Mouse (Mus musculus) heart, adult 2 months (tissue): ENCODE results near the gene Maco1. TPM values are rescaled to one million over a fixed set of nuclear protein-coding genes. Genes with fewer than 3 reads are reported as not detected.

Experiments used
- DNase-seq, 2 experiments: peaks; one replicate each; pipeline ENCODE4 v3.0.0; 2021
- H3K27ac ChIP-seq: fragments of 200-600 bp; 2 replicates; pipeline ENCODE4 v1.8.1; 2022
- H3K27me3 ChIP-seq: fragments of 200-500 bp; 2 replicates; pipeline ENCODE4 v1.6.1; 2012; ENCODE audit warnings: mild to moderate bottlenecking, low read length, inconsistent platforms, mixed read lengths; ENCODE audit not compliant: control insufficient read depth, insufficient read depth
- H3K36me3 ChIP-seq: fragments of 200-500 bp; 2 replicates; pipeline ENCODE4 v1.6.1; 2012; ENCODE audit warnings: low read length, inconsistent platforms; ENCODE audit not compliant: control insufficient read depth, insufficient read depth
- H3K4me1 ChIP-seq: fragments of 200-500 bp; 2 replicates; pipeline ENCODE4 v1.6.1; 2011; ENCODE audit warnings: low read length; ENCODE audit not compliant: control insufficient read depth, insufficient read depth
- H3K4me3 ChIP-seq: fragments of 200-600 bp; 2 replicates; pipeline ENCODE4 v1.8.1; 2022
- H3K79me2 ChIP-seq: fragments of 200-500 bp; replicated peaks from 2 replicates; pipeline ENCODE4 v1.6.1; 2012; ENCODE audit warnings: mild to moderate bottlenecking, inconsistent platforms, low read length, moderate library complexity, mixed read lengths; ENCODE audit not compliant: control insufficient read depth, insufficient read depth
- H3K9ac ChIP-seq: fragments of 200-500 bp; 2 replicates; pipeline ENCODE4 v1.6.1; 2012; ENCODE audit warnings: low read depth, mild to moderate bottlenecking, control low read depth, inconsistent platforms, low read length, mixed read lengths
- CTCF ChIP-seq: fragments of 200-600 bp; IDR thresholded peaks from 2 replicates; pipeline ENCODE4 v1.8.1; 2022; ENCODE audit warnings: antibody characterized with exemption, mild to moderate bottlenecking, moderate library complexity
- EP300 ChIP-seq: fragments of 200-500 bp; IDR thresholded peaks from 2 replicates; pipeline ENCODE4 v1.6.1; 2011; ENCODE audit warnings: low read depth, low read length, control low read depth; ENCODE audit not compliant: insufficient read depth
- POLR2A ChIP-seq: fragments of 200-500 bp; IDR thresholded peaks from 2 replicates; pipeline ENCODE4 v1.6.1; 2011; ENCODE audit warnings: mild to moderate bottlenecking, low read depth, low read length, control low read depth; ENCODE audit not compliant: insufficient read depth
- WGBS: fragments of 180-500 bp; shearing (Covaris S2); methylation state at CpG from one replicate; pipeline ENCODE4 v1.1.7; 2018; 5-methylcytosine and 5-hydroxymethylcytosine counted together
- intact Hi-C: fragments of 180-260 bp; cut with DNase I; formaldehyde crosslinking; loops from one replicate; pipeline ENCODE4 v1.15.1; 2025
- long read RNA-seq: library from polyadenylated mRNA; stranded (forward); transcript quantifications from one replicate; pipeline ENCODE4 v2.0.0, GENCODE M21; 2021
- polyA plus RNA-seq: library from polyadenylated mRNA; depleted of rRNA; stranded (reverse); fragments of >200 nt; gene quantifications from 2 replicates; pipeline ENCODE4 v1.2.3, GENCODE M21; 2012; rRNA removed
- total RNA-seq, 2 experiments: library from RNA; stranded (reverse); gene quantifications; 2 replicates each; pipeline ENCODE4 v1.2.3; 2021

Maco1 gene
- total RNA-seq (10 to 100 TPM; 16.9 to 23.4 TPM), polyA plus RNA-seq (5.5 and 9.2 TPM in 2 replicates)
- long read RNA-seq, transcript Maco1-201 (11 exons, 3,826 nt) = major isoform, 7 of 11 reads
- long read RNA-seq, partial matches to known transcripts = 1 of 11 reads
- long read RNA-seq, other reads (novel, unspliced or antisense) = 3 of 11 reads

DNA sequence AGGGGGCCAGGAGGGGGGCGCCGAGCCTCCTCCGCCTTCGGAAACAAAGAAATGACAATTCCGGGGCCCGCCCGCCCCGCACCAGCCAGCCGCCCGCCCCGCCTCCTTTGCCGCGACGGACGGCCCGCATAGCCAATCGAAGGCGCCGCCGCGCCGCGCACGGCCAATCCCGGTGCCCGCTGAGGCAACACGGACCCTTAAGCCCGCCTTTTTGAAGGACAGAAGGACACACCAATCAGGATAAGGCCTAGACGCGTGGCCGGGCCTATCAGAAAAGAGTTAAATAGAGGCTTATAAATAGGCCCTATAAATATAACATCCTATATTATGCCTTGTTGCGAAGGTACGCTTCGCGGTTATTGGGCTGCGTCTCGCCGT lies at the start of gene Maco1:
TSS of gene Maco1 (minus strand) at position 87 of the 378 bp plus-strand sequence.
- Histone ChIP-seq H3K36me3 (peaks cover 6% of the 10 kb centered on the region), H3K27ac (peak within 1 kb of the TSS; percentile 95), H3K4me3 (peak within 1 kb of the TSS; percentile 79), H3K79me2 (peaks cover 3% of the 10 kb centered on the region; the same call in 1 of the 2 replicates), H3K27me3 (no peaks in the 10 kb centered on the region), H3K4me1 (peaks cover 4% of the 10 kb centered on the region), H3K9ac (peak within 1 kb of the TSS; percentile 100)
- WGBS = under 1% methylated on average over 38 of the region's 38 CpGs
- TF ChIP-seq POLR2A (no peak; the same call in 1 of the 2 replicates), CTCF (no peak), EP300 (no peak)
- intact Hi-C loops = no loop called here
- peak; percentile 100 for DNase-seq

DNA sequence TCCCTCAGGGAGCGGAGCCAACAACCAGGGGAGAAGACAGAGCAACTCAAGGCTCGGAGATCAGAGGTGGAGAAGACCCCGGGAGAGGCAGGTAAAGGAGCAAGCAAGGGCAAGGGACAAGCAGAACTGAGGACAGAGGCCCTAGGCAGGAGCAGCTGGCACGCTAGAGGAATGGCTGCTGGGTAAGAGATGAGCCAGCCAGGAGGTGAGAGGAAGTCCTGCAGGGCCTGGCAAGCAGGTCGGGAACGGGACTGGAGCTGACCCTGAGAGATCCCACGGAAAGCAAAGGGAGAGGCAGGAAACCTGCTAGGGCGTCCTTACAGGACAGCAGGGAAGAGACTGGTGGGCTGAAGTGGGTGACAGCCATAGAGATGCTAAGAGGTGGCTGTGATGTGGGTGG lies 48.0 kb upstream of the Maco1 start:
- Histone ChIP-seq H3K36me3 (no peaks in the 10 kb centered on the region), H3K4me1 (no peaks in the 10 kb centered on the region), H3K9ac (no peak overlapping the region), H3K27me3 (no peaks in the 10 kb centered on the region), H3K4me3 (no peak overlapping the region), H3K79me2 (no peaks in the 10 kb centered on the region), H3K27ac (no peak overlapping the region)
- 90% methylated on average over 8 of the region's 8 CpGs for WGBS
- no peak for DNase-seq
- TF ChIP-seq POLR2A = no peak
- TF ChIP-seq CTCF = no peak
- no peak for TF ChIP-seq EP300
- intact Hi-C loops = no loop called here

DNA sequence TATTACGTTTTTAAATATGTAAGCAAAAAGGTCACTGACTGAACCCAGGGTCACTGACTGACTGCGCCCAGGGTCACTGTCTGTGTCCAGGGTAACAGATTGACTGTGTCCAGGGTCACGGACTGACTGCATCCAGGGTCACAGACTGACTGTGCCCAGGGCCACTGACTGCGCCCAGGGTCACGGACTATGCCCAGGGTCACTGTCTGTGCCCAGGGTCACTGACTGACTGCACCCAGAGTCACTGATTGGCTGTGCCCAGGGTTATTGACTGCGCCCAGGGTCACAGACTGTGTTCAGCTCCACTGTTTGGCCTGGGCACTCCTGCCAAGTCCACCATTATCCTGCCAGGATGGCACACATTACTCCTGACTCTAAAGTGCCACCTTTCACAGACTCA lies 44.1 kb upstream of the Maco1 start:
- no peak overlapping the region for H3K9ac ChIP-seq
- H3K27ac ChIP-seq = no peak overlapping the region
- H3K79me2 ChIP-seq = no peaks in the 10 kb centered on the region
- TF ChIP-seq CTCF (no peak), POLR2A (no peak), EP300 (no peak)
- H3K36me3 ChIP-seq = no peaks in the 10 kb centered on the region
- H3K4me1 ChIP-seq = no peaks in the 10 kb centered on the region
- 89% methylated on average over 6 of the region's 6 CpGs for WGBS
- no peak overlapping the region for H3K4me3 ChIP-seq
- intact Hi-C loops = no loop called here
- H3K27me3 ChIP-seq = no peaks in the 10 kb centered on the region
- DNase-seq = no peak

DNA sequence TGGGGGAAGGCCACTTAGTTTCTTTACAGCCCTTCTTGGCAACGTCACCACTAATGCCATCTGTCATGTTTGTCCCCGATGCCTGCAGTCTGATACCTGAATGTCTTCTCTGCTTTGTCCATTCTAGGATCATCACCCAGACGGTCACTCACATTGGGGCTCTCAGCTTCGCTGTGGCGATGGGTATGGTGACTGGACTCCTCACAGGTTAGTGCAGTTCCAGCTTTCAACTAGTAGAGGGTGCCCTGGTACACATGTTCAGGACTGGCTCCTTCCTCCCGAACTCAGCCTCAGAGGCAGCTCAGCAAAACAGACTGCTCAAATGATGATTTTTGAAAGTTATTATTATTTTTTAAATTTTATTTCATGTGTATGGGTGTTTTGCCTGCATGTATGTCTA lies 39.0 kb upstream of the Maco1 start:
- DNase-seq = peak; percentile 56 to 68
- no peaks in the 10 kb centered on the region for H3K27me3 ChIP-seq
- 77% methylated on average over 6 of the region's 6 CpGs for WGBS
- intact Hi-C loops = loop anchor here (5.0 kb wide), 1 partner anchor 315 kb away; no protein-coding TSS in a partner anchor
- no peak for TF ChIP-seq POLR2A
- TF ChIP-seq EP300 = no peak
- peak; percentile 89 for TF ChIP-seq CTCF
- H3K9ac ChIP-seq = no peak overlapping the region
- no peaks in the 10 kb centered on the region for H3K4me1 ChIP-seq
- H3K4me3 ChIP-seq = no peak overlapping the region
- no peaks in the 10 kb centered on the region for H3K79me2 ChIP-seq
- H3K36me3 ChIP-seq = no peaks in the 10 kb centered on the region
- H3K27ac ChIP-seq = no peak overlapping the region

DNA sequence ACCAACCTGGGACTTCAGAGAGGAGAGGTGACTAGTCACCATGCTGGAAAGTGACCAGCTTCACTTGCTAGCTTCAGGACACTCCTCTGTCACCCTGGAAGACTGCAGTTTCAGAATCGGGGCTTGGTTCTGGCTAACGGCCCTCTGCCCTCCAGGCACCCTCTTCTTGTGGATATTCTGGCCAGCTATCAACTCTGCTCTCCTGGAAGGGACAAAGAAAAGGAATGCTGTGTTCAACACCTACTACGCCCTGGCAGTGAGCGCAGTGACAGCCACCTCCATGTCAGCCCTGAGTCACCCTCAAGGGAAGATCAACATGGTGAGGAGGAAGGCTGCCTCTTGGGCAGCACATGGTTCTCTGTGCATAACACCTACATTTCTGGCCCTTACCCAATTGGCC lies 31.2 kb upstream of the Maco1 start:
- H3K36me3 ChIP-seq = no peaks in the 10 kb centered on the region
- intact Hi-C loops = loop anchor here (10.0 kb wide), 1 partner anchor 340 kb away; no protein-coding TSS in a partner anchor
- peak; percentile 22 to 24 for DNase-seq
- H3K9ac ChIP-seq = no peak overlapping the region
- TF ChIP-seq EP300 (no peak), CTCF (no peak), POLR2A (no peak)
- no peaks in the 10 kb centered on the region for H3K27me3 ChIP-seq
- peaks cover 2% of the 10 kb centered on the region for H3K4me1 ChIP-seq
- 68% methylated on average over 4 of the region's 4 CpGs for WGBS
- H3K79me2 ChIP-seq = no peaks in the 10 kb centered on the region
- H3K4me3 ChIP-seq = no peak overlapping the region
- H3K27ac ChIP-seq = peak overlapping the region; percentile 38

DNA sequence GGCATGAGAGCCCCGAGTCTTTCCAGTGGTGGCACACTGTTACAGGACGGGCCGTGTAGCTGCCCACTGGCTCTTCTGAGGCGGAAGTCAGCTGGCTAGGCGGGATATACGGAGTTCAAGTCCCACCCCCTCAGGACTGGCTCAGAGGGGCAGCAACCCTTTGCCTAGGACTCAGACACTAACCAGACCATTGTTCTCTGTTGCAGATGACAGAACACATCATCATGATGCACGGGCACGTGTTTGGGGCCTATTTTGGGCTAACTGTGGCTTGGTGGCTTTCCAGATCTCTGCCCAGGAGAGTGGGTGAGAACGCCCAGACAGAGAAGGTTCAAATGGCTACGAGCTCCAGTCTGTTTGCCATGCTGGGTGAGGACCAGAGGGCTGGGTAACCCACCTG lies 30.7 kb upstream of the Maco1 start:
- Histone ChIP-seq H3K36me3 (no peaks in the 10 kb centered on the region), H3K79me2 (no peaks in the 10 kb centered on the region), H3K9ac (no peak overlapping the region), H3K27me3 (no peaks in the 10 kb centered on the region), H3K4me1 (peaks cover 2% of the 10 kb centered on the region), H3K4me3 (no peak overlapping the region), H3K27ac (peak overlapping the region; percentile 38; the same call in 1 of the 2 replicates)
- TF ChIP-seq EP300 = peak; percentile 75
- TF ChIP-seq POLR2A = no peak
- TF ChIP-seq CTCF = no peak
- DNase-seq = peak; percentile 26 to 45
- intact Hi-C loops = loop anchor here (10.0 kb wide), 1 partner anchor 339 kb away; no protein-coding TSS in a partner anchor
- 52% methylated on average over 10 of the region's 10 CpGs for WGBS
